Mouse (Mus musculus) MEL (cell line): ENCODE results near the gene Klk5. TPM values are rescaled to one million over a fixed set of nuclear protein-coding genes. Genes with fewer than 3 reads are reported as not detected.

Source experiments
- DNase-seq: peaks from one replicate; pipeline ENCODE4 v3.0.0; 2011; ENCODE audit warnings: low read depth, low spot score
- H3K27ac ChIP-seq: 2 replicates; pipeline ENCODE4 v1.5.1; 2012; ENCODE audit warnings: low read depth, mild to moderate bottlenecking, control low read depth, low read length, moderate library complexity; ENCODE audit not compliant: control insufficient read depth
- H3K27me3 ChIP-seq, 2 experiments: fragments of 150-350 bp in 1 of 2; sonication (generic) in 1 of 2; 2 replicates each; pipeline ENCODE4 v1.6.1; 2012; ENCODE audit warnings: low read length in 2 of 2, mild to moderate bottlenecking in 2 of 2, improper control_type of control experiment in 1 of 2, moderate library complexity in 1 of 2; ENCODE audit not compliant: insufficient read depth in 2 of 2, control insufficient read depth in 1 of 2
- H3K36me3 ChIP-seq, 2 experiments: 2 replicates each; pipeline ENCODE4 v1.6.1; 2012 to 2014; ENCODE audit warnings: low read length in 2 of 2, improper control_type of control experiment in 1 of 2, inconsistent platforms in 1 of 2, mild to moderate bottlenecking in 1 of 2; ENCODE audit not compliant: insufficient read depth in 2 of 2, control insufficient read depth in 1 of 2
- H3K4me1 ChIP-seq, 2 experiments: fragments of 150-350 bp in 1 of 2; sonication (generic) in 1 of 2; 2 replicates each; pipeline ENCODE4 v1.6.1; 2012; ENCODE audit warnings: low read length in 2 of 2, improper control_type of control experiment in 1 of 2, mild to moderate bottlenecking in 1 of 2; ENCODE audit not compliant: insufficient read depth in 2 of 2, control insufficient read depth in 1 of 2
- H3K4me3 ChIP-seq, 2 experiments: fragments of 150-350 bp in 1 of 2; sonication (generic) in 1 of 2; 2 replicates each; pipeline ENCODE4 v1.5.1; 2012; ENCODE audit warnings: low read depth in 2 of 2, low read length in 2 of 2, mild to moderate bottlenecking in 2 of 2, moderate library complexity in 2 of 2, control low read depth in 1 of 2, improper control_type of control experiment in 1 of 2; ENCODE audit not compliant: control insufficient read depth in 1 of 2, insufficient read depth in 1 of 2
- H3K79me2 ChIP-seq: 2 replicates; pipeline ENCODE4 v1.6.1; 2012; ENCODE audit warnings: mild to moderate bottlenecking, low read length, moderate library complexity; ENCODE audit not compliant: control insufficient read depth, poor library complexity, insufficient read depth
- H3K9ac ChIP-seq: 2 replicates; pipeline ENCODE4 v1.6.1; 2012; ENCODE audit warnings: low read depth, mild to moderate bottlenecking, control low read depth, low read length, moderate library complexity; ENCODE audit not compliant: control insufficient read depth, poor library complexity, severe bottlenecking
- H3K9me3 ChIP-seq: fragments of 150-350 bp; sonication (generic); replicated peaks from 2 replicates; pipeline ENCODE4 v1.6.1; 2012; ENCODE audit warnings: mild to moderate bottlenecking, low read length, improper control_type of control experiment, moderate library complexity; ENCODE audit not compliant: insufficient read depth
- BHLHE40 ChIP-seq: IDR thresholded peaks from 2 replicates; pipeline ENCODE4 v1.6.1; 2012; ENCODE audit warnings: low read depth, mild to moderate bottlenecking, inconsistent platforms, low read length, improper control_type of control experiment, borderline replicate concordance
- CTCF ChIP-seq, 3 experiments: IDR thresholded peaks in 2 of 3; conservative IDR thresholded peaks in 1 of 3; 2 replicates each; pipeline ENCODE4 v1.5.1; 2011 to 2012; ENCODE audit warnings: low read length in 3 of 3, low read depth in 2 of 3, mild to moderate bottlenecking in 2 of 3, improper control_type of control experiment in 1 of 3, inconsistent platforms in 1 of 3, mixed read lengths in 1 of 3, moderate library complexity in 1 of 3; ENCODE audit not compliant: control insufficient read depth in 1 of 3, insufficient read depth in 1 of 3, poor library complexity in 1 of 3, severe bottlenecking in 1 of 3
- EP300 ChIP-seq, 2 experiments: IDR thresholded peaks; 2 replicates each; pipeline ENCODE4 v1.6.1; 2011; ENCODE audit warnings: improper control_type of control experiment in 2 of 2, low read length in 2 of 2, low read depth in 1 of 2, mild to moderate bottlenecking in 1 of 2
- ETS1 ChIP-seq: IDR thresholded peaks from 2 replicates; pipeline ENCODE4 v1.6.1; 2012; ENCODE audit warnings: low read depth, mild to moderate bottlenecking, inconsistent platforms, low read length, improper control_type of control experiment, moderate library complexity
- GABPA ChIP-seq: IDR thresholded peaks from 2 replicates; pipeline ENCODE4 v1.6.1; 2012; ENCODE audit warnings: low read depth, mild to moderate bottlenecking, inconsistent platforms, low read length, improper control_type of control experiment, moderate library complexity
- HCFC1 ChIP-seq: IDR thresholded peaks from 2 replicates; pipeline ENCODE4 v1.6.1; 2012; ENCODE audit warnings: low read depth, mild to moderate bottlenecking, inconsistent platforms, low read length, improper control_type of control experiment, moderate library complexity
- JUND ChIP-seq: IDR thresholded peaks from 2 replicates; pipeline ENCODE4 v1.6.1; 2011; ENCODE audit warnings: low read depth, mild to moderate bottlenecking, improper control_type of control experiment, low read length
- KAT2A ChIP-seq: conservative IDR thresholded peaks from 2 replicates; pipeline ENCODE4 v1.6.1; 2012; ENCODE audit warnings: low read depth, low read length, improper control_type of control experiment, inconsistent platforms
- MAFK ChIP-seq: IDR thresholded peaks from 2 replicates; pipeline ENCODE4 v1.6.1; 2011; ENCODE audit warnings: low read depth, mild to moderate bottlenecking, low read length, improper control_type of control experiment, borderline replicate concordance
- MAX ChIP-seq: IDR thresholded peaks from 2 replicates; pipeline ENCODE4 v1.6.1; 2011; ENCODE audit warnings: low read length, improper control_type of control experiment
- NRF1 ChIP-seq: IDR thresholded peaks from 2 replicates; pipeline ENCODE4 v1.6.1; 2014; ENCODE audit warnings: low read depth, mild to moderate bottlenecking, inconsistent platforms, low read length, improper control_type of control experiment, moderate library complexity; ENCODE audit not compliant: poor library complexity, insufficient read depth, severe bottlenecking
- POLR2A ChIP-seq, 2 experiments: IDR thresholded peaks; 2 replicates each; pipeline ENCODE4 v1.6.1; 2011 to 2012; ENCODE audit warnings: low read length in 2 of 2, mild to moderate bottlenecking in 2 of 2, control low read depth in 1 of 2, improper control_type of control experiment in 1 of 2, low read depth in 1 of 2, moderate library complexity in 1 of 2; ENCODE audit not compliant: control insufficient read depth in 1 of 2, insufficient read depth in 1 of 2, poor library complexity in 1 of 2
- POLR2AphosphoS2 ChIP-seq: IDR thresholded peaks from 2 replicates; pipeline ENCODE4 v1.6.1; 2011; ENCODE audit warnings: low read length, improper control_type of control experiment
- TAL1 ChIP-seq: IDR thresholded peaks from 2 replicates; pipeline ENCODE4 v1.6.1; 2012; ENCODE audit warnings: mild to moderate bottlenecking, inconsistent platforms, low read length, moderate library complexity, mixed read lengths
- TCF12 ChIP-seq: IDR thresholded peaks from 2 replicates; pipeline ENCODE4 v1.6.1; 2014; ENCODE audit warnings: low read depth, mild to moderate bottlenecking, inconsistent platforms, low read length, improper control_type of control experiment, moderate library complexity
- polyA plus RNA-seq, 2 experiments: library from polyadenylated mRNA; stranded (reverse) in 1 of 2; unstranded in 1 of 2; fragments of >175 nt in 1 of 2; fragments of >200 nt in 1 of 2; gene quantifications; 2 replicates each; pipeline versions ENCODE4 v1.2.1 to v1.2.4; 2012; ENCODE audit warnings: low replicate concordance in 2 of 2, low read depth in 1 of 2; ENCODE audit not compliant: insufficient read length in 2 of 2, insufficient read depth in 1 of 2, missing spikeins in 1 of 2
- total RNA-seq: library from RNA; depleted of rRNA; stranded (reverse); fragments of 300-350 nt; gene quantifications from 2 replicates; pipeline ENCODE4 v1.2.3, GENCODE M21; 2012

The Klk5 gene
- total and polyA plus RNA-seq, 3 experiments: not detected

DNA sequence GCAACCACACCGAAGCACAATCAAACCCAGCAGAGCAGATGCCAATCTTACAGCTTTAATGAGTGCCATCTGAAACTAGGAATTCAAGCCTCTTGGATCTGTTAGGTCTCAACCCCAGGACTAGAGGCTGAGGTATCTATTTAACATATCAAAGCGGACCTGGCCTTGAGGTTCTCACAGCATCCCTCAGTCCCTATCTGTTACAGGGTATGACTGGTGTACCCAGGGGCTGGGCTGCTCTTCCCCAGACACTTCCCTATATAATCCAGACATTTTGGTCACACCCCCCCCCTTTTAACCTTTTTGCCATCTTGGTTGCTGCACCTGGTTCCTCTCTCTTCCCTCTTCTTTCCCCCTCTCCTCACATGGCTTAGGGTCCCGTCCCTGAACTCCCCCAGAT is 31.9 kb downstream of the Klk5 start:
- TF ChIP-seq MAX (no peak), TCF12 (no peak), EP300 (IDR thresholded peaks at IDR 0.05; ENCODE audit: low read depth in 1 of 2, low read length in 2 of 2) (no peak), TAL1 (no peak), POLR2A (IDR thresholded peaks at IDR 0.05; ENCODE audit: control insufficient read depth in 1 of 2, insufficient read depth in 1 of 2, low read depth in 1 of 2, low read length in 2 of 2, poor library complexity in 1 of 2) (no peak), CTCF (IDR thresholded peaks at IDR 0.05 in 2 of 3, conservative IDR thresholded peaks at IDR 0.05 in 1 of 3; ENCODE audit: control insufficient read depth in 1 of 3, insufficient read depth in 1 of 3, low read depth in 2 of 3, low read length in 3 of 3, poor library complexity in 1 of 3, severe bottlenecking in 1 of 3) (no peak), POLR2AphosphoS2 (no peak), ETS1 (no peak)
- TF ChIP-seq, all 39 proteins: peak for 0
- DNase-seq: no peak

DNA sequence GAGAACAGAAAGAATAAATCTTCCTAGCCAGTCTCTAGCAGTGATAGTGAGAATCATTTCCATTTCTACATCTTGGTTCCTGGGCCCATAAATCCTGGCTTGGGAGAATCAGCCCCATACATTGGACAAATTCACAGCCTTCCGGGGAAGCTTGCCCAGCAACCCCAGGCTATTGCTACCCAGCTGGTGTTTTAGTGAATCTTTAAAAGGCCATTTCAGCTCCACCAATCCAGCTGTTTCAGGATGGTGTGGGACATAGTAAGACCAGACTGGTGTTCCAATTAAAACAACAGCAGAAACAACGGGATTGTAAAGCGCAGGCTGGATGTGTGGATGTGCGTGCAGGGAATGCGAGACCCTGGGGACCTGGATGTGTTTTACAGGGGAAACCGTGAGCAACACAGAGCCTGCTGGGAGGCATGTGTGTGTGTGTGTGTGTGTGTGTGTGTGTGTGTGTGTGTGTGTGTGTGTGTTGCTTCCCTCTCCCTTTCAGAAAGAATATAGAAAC is 33.2 kb downstream of the Klk5 start:
- H3K27ac ChIP-seq: no peak overlapping the region
- H3K27me3 ChIP-seq: no peaks in the 10 kb centered on the region
- no peak for TF ChIP-seq NRF1
- TF ChIP-seq BHLHE40: no peak
- TF ChIP-seq MAX: no peak
- TF ChIP-seq KAT2A: no peak
- TF ChIP-seq GABPA: no peak
- TF ChIP-seq JUND: no peak
- TF ChIP-seq HCFC1: no peak
- TF ChIP-seq MAFK: no peak
- TF ChIP-seq POLR2AphosphoS2: no peak
- no peaks in the 10 kb centered on the region for H3K9me3 ChIP-seq
- H3K36me3 ChIP-seq: no peaks in the 10 kb centered on the region
- DNase-seq: no peak
- H3K4me3 ChIP-seq: no peak overlapping the region
- H3K4me1 ChIP-seq: no peaks in the 10 kb centered on the region
- no peak overlapping the region for H3K9ac ChIP-seq
- H3K79me2 ChIP-seq: no peaks in the 10 kb centered on the region

More for the DNA sequence above, 31.9 kb downstream of the Klk5 start:
- Histone ChIP-seq H3K79me2 (no peaks in the 10 kb centered on the region), H3K4me3 (no peak overlapping the region), H3K27ac (no peak overlapping the region), H3K9me3 (no peaks in the 10 kb centered on the region), H3K36me3 (no peaks in the 10 kb centered on the region), H3K4me1 (no peaks in the 10 kb centered on the region), H3K27me3 (no peaks in the 10 kb centered on the region), H3K9ac (no peak overlapping the region)

GRCm38 (mm10) chr7:43876444-43876843 is 34.7 kb downstream of the Klk5 start:
- H3K36me3 ChIP-seq: no peaks in the 10 kb centered on the region
- no peak for TF ChIP-seq POLR2A (IDR thresholded peaks at IDR 0.05; ENCODE audit: control insufficient read depth in 1 of 2, insufficient read depth in 1 of 2, low read depth in 1 of 2, low read length in 2 of 2, poor library complexity in 1 of 2)
- TF ChIP-seq, all 39 proteins: peak for 0
- Histone ChIP-seq H3K9me3 (no peaks in the 10 kb centered on the region), H3K4me3 (no peak overlapping the region), H3K27me3 (no peaks in the 10 kb centered on the region), H3K27ac (no peak overlapping the region), H3K4me1 (no peaks in the 10 kb centered on the region), H3K79me2 (no peaks in the 10 kb centered on the region), H3K9ac (no peak overlapping the region)
- no peak for DNase-seq
